ENCODE assay signal across 9 mouse cellular contexts in genomic region chrX:21088645-21088982, GRCm38 (mm10). TPM values are rescaled to one million over a fixed set of nuclear protein-coding genes. Genes with fewer than 3 reads are reported as not detected.
DNase-seq lines count a peak whose midpoint lies in the region; ATAC-seq and TF ChIP-seq lines count a peak whose summit lies in the region.
"Had no signal": no experiment of that assay in that cellular context is flagged by ENCODE, and none has a peak within 500 bp of the region (broad histone marks: within the 10 kb centered on the region; RNA-seq: fewer than 3 reads in every experiment).

No protein-coding gene starts in this region.

- DNase-seq in gastrocnemius, adult 2 months: no peak
- no peak for DNase-seq in gastrocnemius, adult 18-20 months (ENCODE audit: low spot score)
- DNase-seq in thymus, adult 2 months: no peak
- no peak for DNase-seq in thymus, postnatal 14 days
- DNase-seq in liver, embryonic 13.5 days: no peak
- DNase-seq in cerebellum, adult 8-10 months: no peak
- DNase-seq in left cerebral cortex, adult 8-10 months (ENCODE audit: low spot score in 2 of 2): no peak
- DNase-seq in left cerebral cortex, postnatal 36 days (ENCODE audit: low spot score in 2 of 2): no peak

- H3K9ac ChIP-seq in liver, embryonic 13.5 days: no peak overlapping the region

- WGBS in thymus, adult 2 months: 31% methylated on average over 6 of the region's 6 CpGs
- 29% methylated on average over 6 of the region's 6 CpGs for WGBS in liver, embryonic 13.5 days (ENCODE audit: insufficient replicate concordance)

- peak overlapping the region; percentile 81 for H3K27ac ChIP-seq in gastrocnemius, adult 2 months
- peak overlapping the region; percentile 54; the same call in 1 of the 2 replicates for H3K27ac ChIP-seq in thymus, adult 2 months (ENCODE audit: control insufficient read depth, insufficient read depth, low read length)
- H3K27ac ChIP-seq in liver, embryonic 13.5 days: no peak overlapping the region

- intact Hi-C loops in gastrocnemius, adult 2 months (cut with DNase I): no loop called here
- intact Hi-C loops in left cerebral cortex, postnatal 36 days (cut with DNase I): no loop called here

- no peaks in the 10 kb centered on the region for H3K36me3 ChIP-seq in thymus, adult 2 months (ENCODE audit: control insufficient read depth, insufficient read depth, low read length)
- H3K36me3 ChIP-seq in liver, embryonic 13.5 days: no peaks in the 10 kb centered on the region

- peaks cover 3% of the 10 kb centered on the region for H3K4me1 ChIP-seq in thymus, adult 2 months (replicated peaks; ENCODE audit: control insufficient read depth, insufficient read depth, low read length)
- no peaks in the 10 kb centered on the region for H3K4me1 ChIP-seq in liver, embryonic 13.5 days (replicated peaks)

- no peaks in the 10 kb centered on the region for H3K27me3 ChIP-seq in thymus, adult 2 months (ENCODE audit: control insufficient read depth, insufficient read depth, low read length)
- H3K27me3 ChIP-seq in liver, embryonic 13.5 days: no peaks in the 10 kb centered on the region

- TF ChIP-seq POLR2A in thymus, adult 2 months (IDR thresholded peaks at IDR 0.05; ENCODE audit: control insufficient read depth, extremely low read depth, insufficient read depth, low read length, poor library complexity): no peak

- no peak for TF ChIP-seq CTCF in gastrocnemius, adult 2 months (IDR thresholded peaks at IDR 0.05)
- TF ChIP-seq CTCF in thymus, adult 2 months (IDR thresholded peaks at IDR 0.05; ENCODE audit: borderline replicate concordance, control insufficient read depth, extremely low read depth, insufficient read depth, low read length, poor library complexity): no peak

- ATAC-seq in liver, embryonic 13.5 days (ENCODE audit: low read depth): no peak

- H3K4me2 ChIP-seq in liver, embryonic 13.5 days: peak overlapping the region; percentile 62

- no peaks in the 10 kb centered on the region for H3K9me3 ChIP-seq in liver, embryonic 13.5 days (replicated peaks)

- peak overlapping the region; percentile 68 for H3K4me3 ChIP-seq in gastrocnemius, adult 2 months
- H3K4me3 ChIP-seq in thymus, adult 2 months (ENCODE audit: control insufficient read depth, insufficient read depth, low read length): peak overlapping the region; percentile 52
- peak overlapping the region; percentile 49 for H3K4me3 ChIP-seq in liver, embryonic 13.5 days (replicated peaks)

RNA-seq across cellular contexts. Expression of gene Zfp300, which starts 0.7 kb away (rescaled TPM):
- under 1 TPM; 0.10 to 0.39 TPM for total RNA-seq in gastrocnemius, adult 2 months (2021)
- under 1 TPM; 0.16 to 0.17 TPM for total RNA-seq in gastrocnemius, adult 18-20 months (2021)
- 0.05 TPM in 2 replicates for polyA plus RNA-seq in thymus, adult 2 months (2012; rRNA removed)
- polyA plus RNA-seq in liver, embryonic 13.5 days (2015; fragmentation: Nextera tagmentation; extraction: Ambion mirVana): 0.09 and 0.16 TPM in 2 replicates
- total RNA-seq in left cerebral cortex, adult 8-10 months (2022): 1 to 10 TPM; 2.4 to 5.3 (median 3.6) TPM
- 1 to 10 TPM; 2.4 to 2.9 TPM for total RNA-seq in left cerebral cortex, postnatal 36 days (2021)

RNA-seq across cellular contexts. Expression of gene Spaca5, which starts 20.4 kb away (rescaled TPM):
- not detected for total RNA-seq in gastrocnemius, adult 2 months (2021)
- total RNA-seq in gastrocnemius, adult 18-20 months (2021): not detected
- not detected in 2 replicates for polyA plus RNA-seq in thymus, adult 2 months (2012; rRNA removed)
- not detected in 2 replicates for polyA plus RNA-seq in liver, embryonic 13.5 days (2015; fragmentation: Nextera tagmentation; extraction: Ambion mirVana)
- not detected for total RNA-seq in left cerebral cortex, adult 8-10 months (2022)
- not detected for total RNA-seq in left cerebral cortex, postnatal 36 days (2021)
- total RNA-seq: common myeloid progenitor, adult 5-6 weeks had no signal

RNA-seq across cellular contexts. Expression of gene Zfp182, which starts 26.5 kb away (rescaled TPM):
- total RNA-seq in gastrocnemius, adult 2 months (2021): 1 to 10 TPM; 1.8 to 2.3 TPM
- total RNA-seq in gastrocnemius, adult 18-20 months (2021): 1 to 10 TPM; 1.3 to 1.6 TPM
- 1.5 and 2.3 TPM in 2 replicates for polyA plus RNA-seq in thymus, adult 2 months (2012; rRNA removed)
- 2.0 TPM in 2 replicates for polyA plus RNA-seq in liver, embryonic 13.5 days (2015; fragmentation: Nextera tagmentation; extraction: Ambion mirVana)
- 10 to 100 TPM in 2 of 4 experiments, 1 to 10 TPM in 2; 8.9 to 11.3 (median 9.9) TPM for total RNA-seq in left cerebral cortex, adult 8-10 months (2022)
- total RNA-seq in left cerebral cortex, postnatal 36 days (2021): 10 to 100 TPM in 1 of 2 experiments, 1 to 10 TPM in 1; 7.4 to 13.5 TPM

RNA-seq across cellular contexts. Expression of gene Ssxa1, which starts 27.0 kb away (rescaled TPM):
- not detected for total RNA-seq in gastrocnemius, adult 2 months (2021)
- total RNA-seq in gastrocnemius, adult 18-20 months (2021): not detected
- not detected in 2 replicates for polyA plus RNA-seq in thymus, adult 2 months (2012; rRNA removed)
- not detected in 2 replicates for polyA plus RNA-seq in liver, embryonic 13.5 days (2015; fragmentation: Nextera tagmentation; extraction: Ambion mirVana)
- not detected for total RNA-seq in left cerebral cortex, adult 8-10 months (2022)
- not detected for total RNA-seq in left cerebral cortex, postnatal 36 days (2021)
- total RNA-seq: common myeloid progenitor, adult 5-6 weeks had no signal
